Comparison of ENCODE assay signal across 18 mouse cellular contexts in genomic region chr5:116991461-116991860, GRCm38 (mm10).
DNase-seq lines count a peak whose midpoint lies in the region; TF ChIP-seq lines count a peak whose summit lies in the region.
"Had no signal": no experiment of that assay in that cellular context is flagged by ENCODE, and none has a peak within 500 bp of the region (broad histone marks: within the 10 kb centered on the region; RNA-seq: fewer than 3 reads in every experiment).

No protein-coding gene starts in this region.

- intact Hi-C loops in gastrocnemius, adult 2 months (cut with DNase I): no loop called here
- intact Hi-C loops in gastrocnemius, postnatal 14 days (cut with DNase I; ENCODE audit: low total_unique reads): no loop called here

- no peak for DNase-seq in gastrocnemius, adult 2 months
- DNase-seq in gastrocnemius, postnatal 14 days: no peak
- DNase-seq in testis, postnatal 14 days (ENCODE audit: low spot score): peak; percentile 7
- DNase-seq in testis, postnatal 10 days (ENCODE audit: low spot score): no peak
- peak; percentile 86 to 88 for DNase-seq in cerebellum, postnatal 10 days
- DNase-seq in lung, postnatal 10 days: no peak
- no peak for DNase-seq in urinary bladder, postnatal 10 days (ENCODE audit: low spot score)
- DNase-seq in lung, adult 18-20 months: no peak
- DNase-seq: adrenal gland, postnatal 25 days; gastrocnemius, postnatal 10 days; heart, adult 2 months; kidney, postnatal 36 days; liver, embryonic 13.5 days; lung, postnatal 4 days; right cerebral cortex, postnatal 14 days had no signal

- no peak overlapping the region for H3K4me3 ChIP-seq in gastrocnemius, adult 2 months
- H3K4me3 ChIP-seq: forebrain, embryonic 15.5 days; heart, adult 2 months; liver, embryonic 13.5 days; lung, embryonic 15.5 days had no signal

- no peak for TF ChIP-seq CTCF in gastrocnemius, adult 2 months (IDR thresholded peaks at IDR 0.05)

- H3K27ac ChIP-seq in gastrocnemius, adult 2 months: peak overlapping the region; percentile 28; the same call in 1 of the 2 replicates
- H3K27ac ChIP-seq: forebrain, embryonic 15.5 days; heart, adult 2 months; liver, embryonic 13.5 days; lung, embryonic 15.5 days; stomach, postnatal 0 days had no signal

Comparison
In these comparisons a context has a peak if more than half of its experiments do, and no peak if none do; other contexts are left out.
1. DNase-seq: peak in testis, postnatal 14 days (single experiment) and cerebellum, postnatal 10 days (2 of 2); none in gastrocnemius, adult 2 months (single experiment), gastrocnemius, postnatal 14 days (single experiment), testis, postnatal 10 days (single experiment), lung, postnatal 10 days (single experiment), urinary bladder, postnatal 10 days (single experiment) and lung, adult 18-20 months (0 of 2).